Mouse (Mus musculus): ENCODE results near the gene Spata48.

- TF ChIP-seq CTCF (IDR thresholded peaks at IDR 0.05; ENCODE audit: low read depth) (peak; percentile 52; the same call in 1 of the 2 replicates), EP300 (IDR thresholded peaks at IDR 0.05; ENCODE audit: low read depth) (no peak)
Observed at GRCm38 (mm10) chr11:11455037-11455436, 6.9 kb upstream of the Spata48 start.

Data from liver, embryonic 14.5 days (tissue).